ENCODE assay signal across 8 mouse cellular contexts in genomic region chr14:21052112-21052780, GRCm38 (mm10). TPM values are rescaled to one million over a fixed set of nuclear protein-coding genes. Genes with fewer than 3 reads are reported as not detected.
DNase-seq lines count a peak whose midpoint lies in the region; ATAC-seq and TF ChIP-seq lines count a peak whose summit lies in the region.

Gene Ap3m1, minus strand, starts transcription at chr14:21052508.
Gene Adk, plus strand, starts transcription at chr14:21052574.

- H3K4me1 ChIP-seq in bone marrow, adult 2 months (ENCODE audit: control insufficient read depth, insufficient read depth, low read length) = no peaks in the 10 kb centered on the region
- peaks cover 4% of the 10 kb centered on the region; the same call in 1 of the 2 replicates for H3K4me1 ChIP-seq in embryonic facial prominence, embryonic 15.5 days
- H3K4me1 ChIP-seq in limb, embryonic 14.5 days (ENCODE audit: control insufficient read depth, insufficient read depth, low read length) = 0 out of 2 replicates have a peak, but pooled peaks cover 3% of the 10 kb centered on the region
- no peaks in the 10 kb centered on the region; the same call in 1 of the 2 replicates for H3K4me1 ChIP-seq in midbrain, postnatal 0 days (ENCODE audit: insufficient read depth, low read length)

- no peaks in the 10 kb centered on the region for H3K36me3 ChIP-seq in embryonic facial prominence, embryonic 15.5 days
- 0 out of 2 replicates have a peak, but pooled peaks cover 4% of the 10 kb centered on the region for H3K36me3 ChIP-seq in limb, embryonic 14.5 days (ENCODE audit: control insufficient read depth, insufficient read depth, low read length)
- no peaks in the 10 kb centered on the region for H3K36me3 ChIP-seq in midbrain, postnatal 0 days (ENCODE audit: insufficient read depth, low read length)

- ATAC-seq in embryonic facial prominence, embryonic 15.5 days (ENCODE audit: insufficient number of reproducible peaks, low FRiP score, low TSS enrichment, low read depth) = peak; percentile 98
- peak; percentile 98 for ATAC-seq in limb, embryonic 14.5 days (ENCODE audit: low FRiP score, low read depth)
- peak; percentile 97 for ATAC-seq in midbrain, postnatal 0 days (ENCODE audit: low FRiP score)

- peak; percentile 98 for DNase-seq in 416B (ENCODE audit: low read depth)
- DNase-seq in heart, adult 8-10 months (ENCODE audit: low spot score) = peak; percentile 92
- DNase-seq in kidney, adult 9 months = peak; percentile 95
- peak; percentile 95 for DNase-seq in limb, embryonic 14.5 days (ENCODE audit: low spot score)
- DNase-seq in midbrain, postnatal 0 days (ENCODE audit: low spot score) = peak; percentile 97
- DNase-seq in spleen, postnatal 14 days (ENCODE audit: low spot score in 2 of 2) = peak; percentile 94 to 95

- H3K27ac ChIP-seq in bone marrow, adult 2 months (ENCODE audit: control insufficient read depth, insufficient read depth, low read depth, low read length, poor library complexity) = peak within 1 kb of the TSS; percentile 86
- H3K27ac ChIP-seq in embryonic facial prominence, embryonic 15.5 days (replicated peaks) = peak within 1 kb of the TSS; percentile 95
- peak within 1 kb of the TSS; percentile 94 for H3K27ac ChIP-seq in limb, embryonic 14.5 days (replicated peaks; ENCODE audit: low read depth, low read length)
- peak within 1 kb of the TSS; percentile 88 for H3K27ac ChIP-seq in midbrain, postnatal 0 days (ENCODE audit: low read depth, low read length)

- TF ChIP-seq POLR2A in bone marrow, adult 2 months (IDR thresholded peaks at IDR 0.05; ENCODE audit: borderline replicate concordance, control insufficient read depth, low read depth, low read length) = peak; percentile 73; the same call in 1 of the 2 replicates
- TF ChIP-seq POLR2A in limb, embryonic 14.5 days (IDR thresholded peaks at IDR 0.05; ENCODE audit: borderline replicate concordance, extremely low read depth, insufficient read depth, insufficient read length) = no peak

- WGBS in bone marrow, adult 2 months = under 1% methylated on average over 48 of the region's 48 CpGs
- under 1% methylated on average over 48 of the region's 48 CpGs for WGBS in embryonic facial prominence, embryonic 15.5 days
- under 1% methylated on average over 45 of the region's 48 CpGs for WGBS in limb, embryonic 14.5 days
- WGBS in midbrain, postnatal 0 days = under 1% methylated on average over 47 of the region's 48 CpGs

- H3K4me2 ChIP-seq in embryonic facial prominence, embryonic 15.5 days (replicated peaks) = peak within 1 kb of the TSS; percentile 98
- peak within 1 kb of the TSS; percentile 83 for H3K4me2 ChIP-seq in limb, embryonic 14.5 days (replicated peaks; ENCODE audit: low read depth, low read length, severe bottlenecking)
- peak within 1 kb of the TSS; percentile 91 for H3K4me2 ChIP-seq in midbrain, postnatal 0 days (ENCODE audit: low read depth, low read length, poor library complexity, severe bottlenecking)

- no peaks in the 10 kb centered on the region for H3K27me3 ChIP-seq in embryonic facial prominence, embryonic 15.5 days
- H3K27me3 ChIP-seq in limb, embryonic 14.5 days (ENCODE audit: control insufficient read depth, insufficient read depth, low read length) = no peaks in the 10 kb centered on the region
- no peaks in the 10 kb centered on the region for H3K27me3 ChIP-seq in midbrain, postnatal 0 days (ENCODE audit: insufficient read depth, low read length)

- no peaks in the 10 kb centered on the region for H3K9me3 ChIP-seq in embryonic facial prominence, embryonic 15.5 days (replicated peaks)
- H3K9me3 ChIP-seq in limb, embryonic 14.5 days (ENCODE audit: control insufficient read depth, low read length) = no peaks in the 10 kb centered on the region
- no peaks in the 10 kb centered on the region for H3K9me3 ChIP-seq in midbrain, postnatal 0 days (ENCODE audit: low read length)

- H3K4me3 ChIP-seq in bone marrow, adult 2 months (replicated peaks; ENCODE audit: control insufficient read depth, low read depth, low read length) = peak within 1 kb of the TSS; percentile 90
- peak within 1 kb of the TSS; percentile 97 for H3K4me3 ChIP-seq in embryonic facial prominence, embryonic 15.5 days (replicated peaks)
- H3K4me3 ChIP-seq in limb, embryonic 14.5 days (replicated peaks; ENCODE audit: low read length) = peak within 1 kb of the TSS; percentile 91
- H3K4me3 ChIP-seq in midbrain, postnatal 0 days (ENCODE audit: low read depth, low read length) = peak within 1 kb of the TSS; percentile 94

- TF ChIP-seq CTCF in bone marrow, adult 2 months (IDR thresholded peaks at IDR 0.05; ENCODE audit: control insufficient read depth, insufficient read depth, low read length) = no peak
- no peak for TF ChIP-seq CTCF in midbrain, postnatal 0 days (IDR thresholded peaks at IDR 0.05)

- H3K9ac ChIP-seq in embryonic facial prominence, embryonic 15.5 days = peak within 1 kb of the TSS; percentile 77
- peak within 1 kb of the TSS; percentile 77 for H3K9ac ChIP-seq in limb, embryonic 14.5 days (ENCODE audit: low read depth, low read length, severe bottlenecking)
- peak within 1 kb of the TSS; percentile 90 for H3K9ac ChIP-seq in midbrain, postnatal 0 days (replicated peaks; ENCODE audit: low read length, poor library complexity, severe bottlenecking)

RNA-seq across cellular contexts. Expression of gene Ap3m1, which starts in this region (rescaled TPM):
- 11.6 and 17.3 TPM in 2 replicates for polyA plus RNA-seq in bone marrow, adult 2 months (2011; ENCODE audit: insufficient read depth, insufficient read length, low replicate concordance, missing spikeins)
- polyA plus RNA-seq in embryonic facial prominence, embryonic 15.5 days (2015; fragmentation: Nextera tagmentation; extraction: Ambion mirVana) = 63.5 and 68.1 TPM in 2 replicates
- 10 to 100 TPM; 50.5 to 59.8 (median 57.0) TPM for total RNA-seq in heart, adult 8-10 months (2022)
- 73.9 and 76.4 TPM in 2 replicates for polyA plus RNA-seq in limb, embryonic 14.5 days (2012; rRNA removed)
- polyA plus RNA-seq in limb, embryonic 14.5 days (2014; fragmentation: Nextera tagmentation; extraction: Ambion mirVana) = 77.7 and 86.6 TPM in 2 replicates
- 53.9 and 67.6 TPM in 2 replicates for total RNA-seq in midbrain, postnatal 0 days (2014; rRNA removed)
- 50.1 and 54.2 TPM in 2 replicates for polyA plus RNA-seq in midbrain, postnatal 0 days (2015; fragmentation: Nextera tagmentation; extraction: Ambion mirVana)

RNA-seq across cellular contexts. Expression of gene Adk, which starts in this region (rescaled TPM):
- polyA plus RNA-seq in bone marrow, adult 2 months (2011; ENCODE audit: insufficient read depth, insufficient read length, low replicate concordance, missing spikeins) = 24.1 and 27.3 TPM in 2 replicates
- polyA plus RNA-seq in embryonic facial prominence, embryonic 15.5 days (2015; fragmentation: Nextera tagmentation; extraction: Ambion mirVana) = 138 and 139 TPM in 2 replicates
- total RNA-seq in heart, adult 8-10 months (2022) = 100 to 1,000 TPM; 233 to 260 (median 250) TPM
- polyA plus RNA-seq in limb, embryonic 14.5 days (2012; rRNA removed) = 49.8 and 55.6 TPM in 2 replicates
- polyA plus RNA-seq in limb, embryonic 14.5 days (2014; fragmentation: Nextera tagmentation; extraction: Ambion mirVana) = 140 and 142 TPM in 2 replicates
- total RNA-seq in midbrain, postnatal 0 days (2014; rRNA removed) = 25.3 and 27.3 TPM in 2 replicates
- 48.3 and 50.6 TPM in 2 replicates for polyA plus RNA-seq in midbrain, postnatal 0 days (2015; fragmentation: Nextera tagmentation; extraction: Ambion mirVana)

Comparison
In these comparisons a context has a peak if more than half of its experiments do, and no peak if none do; other contexts are left out.
1. Peak in every context shown above with its lines: DNase-seq, ATAC-seq, H3K4me3 ChIP-seq and H3K27ac ChIP-seq.